Mouse (Mus musculus) brain, adult 2 months (tissue): ENCODE measurements around the gene Txk.

Source experiments
- DNase-seq: peaks from one replicate; pipeline ENCODE4 v3.0.0; 2011; ENCODE audit warnings: low read depth, low spot score

Gene Txk

GRCm38 (mm10) chr5:72751056-72751758 lies 1.4 kb downstream of the Txk start:
- DNase-seq, result no peak

DNA sequence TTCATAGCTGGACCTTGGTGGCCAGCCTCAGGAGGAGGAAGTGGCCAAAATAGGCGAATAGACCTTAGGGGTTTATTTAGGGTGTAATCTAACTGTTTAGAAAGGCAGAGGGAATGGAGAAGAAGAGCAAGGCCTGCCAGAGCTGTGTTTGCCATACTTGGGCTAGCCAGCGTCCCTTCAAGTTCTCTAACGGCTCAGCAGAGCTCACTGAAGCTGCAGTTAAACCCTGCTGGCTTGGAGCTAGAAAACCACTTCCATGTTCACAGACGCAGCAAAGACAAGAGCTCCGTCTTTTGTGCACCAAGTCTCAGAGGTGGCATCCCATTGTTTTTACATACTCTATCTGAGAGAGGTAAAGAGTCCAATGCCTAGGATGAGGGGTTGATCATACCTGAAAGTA lies 2.4 kb downstream of the Txk start:
- no peak for DNase-seq

DNA sequence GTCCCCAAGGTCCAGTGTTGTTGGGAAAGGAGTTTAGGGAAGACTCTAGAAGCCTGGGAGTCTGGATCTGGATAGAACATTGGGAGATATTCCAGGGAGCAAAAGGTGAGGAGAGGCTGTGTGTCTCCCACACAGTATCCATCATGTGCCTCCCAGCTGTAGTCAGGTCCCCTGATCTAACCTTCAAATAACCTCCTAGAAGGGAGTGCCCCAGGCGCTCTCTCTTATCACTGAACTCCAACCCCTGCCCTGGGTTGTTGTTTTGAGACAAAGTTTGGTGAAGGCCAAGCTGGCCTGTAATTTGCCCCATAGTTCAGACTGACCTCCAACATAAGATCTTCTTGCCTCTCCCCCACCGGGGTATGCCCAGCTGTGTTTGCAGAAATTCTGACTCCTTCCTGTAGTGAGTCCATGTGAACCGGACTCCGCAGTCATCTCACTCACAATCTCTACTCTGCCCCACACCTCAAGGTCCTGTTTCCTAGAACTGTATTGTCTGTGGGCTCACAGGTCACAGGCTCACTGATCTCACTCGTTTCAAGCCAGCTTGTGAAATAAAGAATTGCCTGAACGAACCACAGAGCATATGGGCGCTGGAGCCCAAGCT lies 3.8 kb downstream of the Txk start:
- no peak for DNase-seq

DNA sequence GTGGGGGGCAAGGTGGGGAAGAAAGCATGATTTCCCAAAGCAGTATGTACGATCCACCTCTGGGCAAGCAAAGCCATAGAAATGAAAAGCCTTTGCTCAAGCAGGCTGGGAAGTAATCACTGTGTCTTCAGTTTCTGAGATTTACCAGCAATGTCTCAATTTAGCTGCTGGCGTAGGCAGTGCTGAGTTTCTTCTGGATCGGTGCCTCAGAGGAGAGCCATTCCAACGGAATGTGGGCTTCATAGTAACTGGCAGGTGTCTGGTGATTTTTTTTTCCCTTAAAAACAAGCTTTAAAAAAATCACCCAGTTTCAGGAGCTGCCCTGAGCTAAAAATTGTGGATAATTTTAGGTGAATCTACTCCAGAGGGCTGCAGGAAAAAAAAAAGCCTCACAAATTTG lies 5.2 kb downstream of the Txk start:
- peak; percentile 90 for DNase-seq

GRCm38 (mm10) chr5:72746461-72746860 lies 6.1 kb downstream of the Txk start:
- DNase-seq, result peak; percentile 5

GRCm38 (mm10) chr5:72743103-72743502 lies 9.5 kb downstream of the Txk start:
- DNase-seq, result no peak

GRCm38 (mm10) chr5:72736868-72737267 lies 15.7 kb downstream of the Txk start:
- DNase-seq, result no peak

DNA sequence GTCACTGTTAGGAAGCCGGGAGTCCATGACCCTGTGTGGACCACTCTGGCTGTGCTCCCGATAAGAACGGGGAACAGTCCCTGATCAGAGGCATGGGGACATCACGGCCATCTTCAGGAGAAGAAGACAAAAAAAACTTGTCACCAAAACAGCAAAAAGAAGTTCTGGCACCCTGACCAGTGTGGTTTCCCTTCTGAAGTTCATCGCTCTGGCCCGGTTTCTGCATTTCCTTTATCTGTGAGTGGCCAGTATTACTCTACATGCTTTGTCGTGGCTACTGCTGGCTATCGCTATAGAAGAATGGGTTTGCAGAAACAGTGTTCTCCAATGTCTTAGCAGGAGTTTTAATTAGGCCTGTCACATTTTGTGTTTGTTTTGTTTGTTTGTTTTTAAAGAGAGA lies 16.1 kb downstream of the Txk start:
- DNase-seq, result no peak

DNA sequence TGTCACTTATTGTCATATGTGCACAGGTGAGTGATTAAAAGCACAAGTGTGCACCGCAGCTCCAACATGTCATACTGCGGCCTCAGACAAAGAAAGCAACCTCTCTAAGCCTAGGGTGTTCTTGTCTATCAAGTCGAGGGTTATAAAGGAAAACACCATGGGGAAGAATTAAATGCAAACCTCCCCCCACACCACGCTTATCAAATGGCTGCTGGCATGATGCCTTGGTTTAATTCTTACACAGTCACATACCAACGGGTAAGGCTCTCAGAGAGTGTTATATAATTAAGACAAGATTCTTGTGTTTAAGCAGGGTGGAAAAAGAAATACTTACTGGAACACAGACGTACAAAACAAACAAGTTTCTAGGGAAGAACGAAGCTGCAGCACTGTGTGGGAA lies 16.8 kb downstream of the Txk start:
- DNase-seq, result peak; percentile 9

- DNase-seq, result no peak
Measured at GRCm38 (mm10) chr5:72732885-72733284, 19.7 kb downstream of the Txk start.

GRCm38 (mm10) chr5:72725404-72725803 lies 27.2 kb downstream of the Txk start:
- DNase-seq, result no peak

DNA sequence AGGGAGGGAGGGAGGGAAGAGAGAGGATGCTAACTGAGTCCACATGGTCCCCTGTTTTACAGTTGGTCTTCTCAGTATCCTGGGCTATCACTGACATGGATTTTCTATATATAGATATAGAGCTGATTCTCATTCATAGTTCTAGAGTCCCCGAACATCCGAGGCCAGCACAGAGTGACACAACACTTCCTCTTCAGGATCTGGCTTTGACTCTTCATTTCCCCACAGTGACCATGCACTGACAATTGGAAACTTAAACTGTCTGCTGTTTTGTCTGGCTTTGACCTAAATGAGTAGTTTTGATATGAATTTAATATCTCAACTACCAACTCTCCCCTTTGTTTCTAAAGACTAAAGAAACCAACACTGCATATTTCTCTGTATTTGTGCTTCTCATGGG lies 29.1 kb downstream of the Txk start:
- no peak for DNase-seq

- no peak for DNase-seq
Measured at GRCm38 (mm10) chr5:72720587-72720986, 32.0 kb downstream of the Txk start.

GRCm38 (mm10) chr5:72710572-72711278 lies 41.9 kb downstream of the Txk start:
- peak; percentile 61 for DNase-seq

GRCm38 (mm10) chr5:72709976-72710375 lies 42.6 kb downstream of the Txk start:
- DNase-seq, result no peak

DNA sequence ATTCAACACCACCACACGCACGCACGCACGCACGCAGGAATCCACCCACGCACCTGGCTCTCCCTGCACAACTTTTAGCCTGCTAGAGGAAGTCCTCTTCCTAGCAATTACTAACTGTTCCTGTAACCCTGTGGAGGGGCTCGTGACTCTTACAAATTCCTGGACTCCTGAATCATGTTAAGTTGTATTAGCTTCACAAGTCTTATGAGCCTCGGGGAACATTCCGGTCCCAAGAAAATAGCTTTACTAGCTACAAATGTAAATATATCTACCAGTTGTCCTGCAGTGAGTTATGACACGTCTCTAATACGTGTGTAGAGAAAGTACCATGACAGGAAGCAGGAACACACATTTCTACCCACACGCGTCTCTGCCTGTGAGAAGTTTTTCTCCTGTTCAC lies 43.1 kb downstream of the Txk start:
- DNase-seq, result no peak

DNA sequence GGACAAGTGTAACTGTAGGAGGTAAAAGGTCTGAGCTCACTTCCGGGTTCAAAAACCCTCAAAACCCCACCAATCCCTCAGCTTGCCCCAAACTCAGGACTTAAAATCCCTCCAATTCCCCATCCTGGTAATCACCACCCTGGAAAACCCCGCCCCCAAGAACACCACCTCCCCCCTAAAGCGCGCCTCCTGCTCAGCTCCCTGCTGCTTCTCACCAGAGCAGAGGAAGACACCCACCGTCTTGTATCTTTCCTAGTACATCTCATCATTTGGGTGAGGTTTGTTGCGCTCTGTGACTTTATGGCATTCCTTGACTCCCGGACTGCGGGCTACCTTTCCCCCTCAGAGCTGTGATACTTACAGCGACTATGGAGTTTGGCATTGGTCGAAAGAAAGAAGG lies 45.9 kb downstream of the Txk start:
- no peak for DNase-seq

DNA sequence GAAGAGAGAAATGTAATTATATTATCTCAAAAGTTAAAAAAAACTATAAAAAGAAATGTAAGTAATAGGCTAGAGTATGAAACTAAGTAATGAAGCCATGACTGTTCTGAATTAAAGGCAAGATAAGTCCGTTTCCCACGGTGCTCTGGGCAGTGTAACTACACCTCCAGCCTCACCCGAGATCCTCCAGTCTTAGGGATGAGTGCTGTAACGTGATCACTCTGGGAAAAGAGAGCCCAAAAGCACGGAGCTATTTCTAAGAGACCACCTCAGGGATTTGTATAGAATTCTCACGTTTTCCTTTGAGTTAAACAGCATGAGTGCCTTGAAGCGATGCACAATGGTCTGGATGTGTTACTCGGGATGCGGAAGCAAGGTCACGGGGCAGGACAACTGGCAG lies 46.5 kb downstream of the Txk start:
- no peak for DNase-seq

- DNase-seq, result no peak
Measured at GRCm38 (mm10) chr5:72702202-72702601, 50.4 kb downstream of the Txk start.

- DNase-seq, result no peak
Measured at GRCm38 (mm10) chr5:72699500-72699818, 53.1 kb downstream of the Txk start.

DNA sequence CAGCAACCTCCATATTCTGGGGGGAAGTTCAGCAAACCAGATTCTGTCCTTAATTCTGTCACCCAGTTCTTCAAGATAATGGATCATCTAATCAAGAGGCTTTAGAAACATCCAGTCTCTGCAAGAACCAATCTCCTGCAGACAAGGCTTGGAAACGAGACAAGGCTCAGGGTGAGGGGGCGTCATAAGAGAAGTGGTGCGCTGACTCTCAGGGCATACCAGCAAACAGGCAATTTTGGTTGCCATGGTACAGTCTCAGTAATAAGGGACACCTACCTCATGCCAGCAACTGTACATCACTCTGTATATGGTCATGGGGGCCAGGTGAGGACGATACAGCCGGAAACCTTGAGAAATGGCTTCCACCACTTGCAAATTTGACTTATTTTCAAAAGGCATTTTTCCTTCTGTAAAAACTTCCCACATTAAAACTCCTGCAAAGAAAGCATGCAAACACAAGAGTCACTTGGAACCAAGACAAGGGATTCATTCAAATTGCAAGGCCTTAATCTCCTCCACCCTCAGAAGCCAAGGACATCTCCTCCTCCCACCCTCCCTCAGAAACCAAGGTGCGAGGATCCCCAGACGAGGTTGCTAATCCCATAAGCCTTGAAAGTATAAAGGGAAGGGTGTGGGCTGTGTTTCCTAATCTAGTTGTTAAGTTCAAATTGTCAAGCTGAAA lies 53.6 kb downstream of the Txk start:
- peak; percentile 62 for DNase-seq

DNA sequence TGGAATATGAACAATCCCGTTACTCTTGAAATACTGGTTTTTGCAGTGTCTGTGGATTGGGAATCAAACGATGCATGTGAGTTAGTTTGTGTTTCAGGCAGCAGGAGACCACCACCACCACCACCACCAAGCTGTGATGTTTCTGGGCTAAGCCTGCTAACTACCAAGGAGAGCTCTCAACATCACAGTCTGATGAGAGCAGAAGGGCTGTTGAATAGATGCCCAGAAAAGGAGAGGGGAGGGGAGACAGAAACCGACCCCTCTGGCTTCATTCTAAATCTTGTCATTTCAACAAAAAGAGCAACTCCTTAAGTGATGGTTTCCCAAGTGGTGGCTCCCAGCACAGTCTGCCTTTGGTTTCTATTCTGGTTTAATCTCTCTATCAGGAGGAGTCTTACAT lies 54.2 kb downstream of the Txk start:
- DNase-seq, result peak; percentile 34

GRCm38 (mm10) chr5:72696491-72696890 lies 56.1 kb downstream of the Txk start:
- peak; percentile 22 for DNase-seq
